Mouse (Mus musculus): Measurements from ENCODE around the gene Npat. TPM values are rescaled to one million over a fixed set of nuclear protein-coding genes. Genes with fewer than 3 reads are reported as not detected.

Gene Npat
- polyA plus RNA-seq, 1 experiment from 2014 or later: 11.7 TPM

Other genes with a start within 250 kb of the Npat start
- gene Exph5, start 235.4 kb upstream of the Npat start, polyA plus RNA-seq (2015; fragmentation: Nextera tagmentation; extraction: Ambion mirVana): 0.06 and 0.25 TPM in 2 replicates
- 6.6 and 7.8 TPM in 2 replicates for gene Kdelc2, start 153.0 kb upstream of the Npat start, polyA plus RNA-seq (2015; fragmentation: Nextera tagmentation; extraction: Ambion mirVana)
- gene 4930550C14Rik, start 134.7 kb upstream of the Npat start, polyA plus RNA-seq (2015; fragmentation: Nextera tagmentation; extraction: Ambion mirVana): 0.43 and 0.45 TPM in 2 replicates
- 11.3 and 14.2 TPM in 2 replicates for gene Atm, start 307 bp upstream of the Npat start, polyA plus RNA-seq (2015; fragmentation: Nextera tagmentation; extraction: Ambion mirVana)
- gene Acat1, start 73.3 kb downstream of the Npat start, polyA plus RNA-seq (2015; fragmentation: Nextera tagmentation; extraction: Ambion mirVana): 131 and 132 TPM in 2 replicates
- gene Cul5, start 133.0 kb downstream of the Npat start, polyA plus RNA-seq (2015; fragmentation: Nextera tagmentation; extraction: Ambion mirVana): 41.5 and 46.2 TPM in 2 replicates
- 3.6 and 3.7 TPM in 2 replicates for gene Rab39, start 169.2 kb downstream of the Npat start, polyA plus RNA-seq (2015; fragmentation: Nextera tagmentation; extraction: Ambion mirVana)
- 9.3 and 9.6 TPM in 2 replicates for gene Slc35f2, start 234.5 kb downstream of the Npat start, polyA plus RNA-seq (2015; fragmentation: Nextera tagmentation; extraction: Ambion mirVana)

All from hindbrain, embryonic 13.5 days (tissue).